Mouse (Mus musculus) liver, embryonic 11.5 days (tissue): ENCODE data around the gene Lama5. TPM values are rescaled to one million over a fixed set of nuclear protein-coding genes. Genes with fewer than 3 reads are reported as not detected.

Source experiments
- ATAC-seq: fragments of 200-750 bp; cut with Nextera tagmentation; replicated peaks from 2 replicates; pipeline ENCODE4 v1.8.0; 2017; ENCODE audit warnings: moderate number of reproducible peaks, mild to moderate bottlenecking, moderate TSS enrichment, moderate library complexity; ENCODE audit not compliant: low FRiP score
- DNase-seq: peaks from one replicate; pipeline ENCODE4 v3.0.0-alpha.2; 2017; ENCODE audit warnings: low spot score
- H3K27ac ChIP-seq: fragments of 300-500 bp; sonication (generic); 2 replicates; pipeline ENCODE4 v1.5.1; 2014; ENCODE audit warnings: mild to moderate bottlenecking, low read depth, low read length, control low read depth
- H3K27me3 ChIP-seq: fragments of 300-500 bp; sonication (generic); replicated peaks from 2 replicates; pipeline ENCODE4 v1.6.1; 2014; ENCODE audit warnings: low read length, mixed read lengths; ENCODE audit not compliant: control insufficient read depth, insufficient read depth
- H3K36me3 ChIP-seq: fragments of 300-500 bp; sonication (generic); 2 replicates; pipeline ENCODE4 v1.6.1; 2014; ENCODE audit warnings: mild to moderate bottlenecking, low read length, moderate library complexity, mixed read lengths; ENCODE audit not compliant: control insufficient read depth, insufficient read depth
- H3K4me1 ChIP-seq: fragments of 300-500 bp; sonication (generic); replicated peaks from 2 replicates; pipeline ENCODE4 v1.6.1; 2014; ENCODE audit warnings: low read length, mixed read lengths; ENCODE audit not compliant: control insufficient read depth, insufficient read depth
- H3K4me2 ChIP-seq: fragments of 300-500 bp; sonication (generic); 2 replicates; pipeline ENCODE4 v1.6.1; 2014; ENCODE audit warnings: mild to moderate bottlenecking, control low read depth, moderate library complexity
- H3K4me3 ChIP-seq: fragments of 300-500 bp; sonication (generic); 2 replicates; pipeline ENCODE4 v1.5.1; 2014; ENCODE audit warnings: low read depth, low read length, control low read depth
- H3K9ac ChIP-seq: fragments of 300-500 bp; sonication (generic); 2 replicates; pipeline ENCODE4 v1.6.1; 2014; ENCODE audit warnings: low read depth, low read length, control low read depth
- H3K9me3 ChIP-seq: fragments of 300-500 bp; sonication (generic); 2 replicates; pipeline ENCODE4 v1.6.1; 2016; ENCODE audit warnings: low read length, inconsistent platforms, mixed read lengths; ENCODE audit not compliant: control insufficient read depth
- WGBS: fragments of 180-500 bp; shearing (Covaris S2); extraction: QIAGEN DNeasy Blood & Tissue Kit; methylation state at CpG from one replicate; pipeline ENCODE4 v1.1.7; 2014; 5-methylcytosine and 5-hydroxymethylcytosine counted together
- polyA plus RNA-seq: library from polyadenylated mRNA; unstranded; fragments of >200 nt; fragmentation: Nextera tagmentation; extraction: Ambion mirVana; gene quantifications from 2 replicates; pipeline ENCODE4 v1.2.1, GENCODE M21; 2014

Lama5 gene
- polyA plus RNA-seq, result 10.7 and 15.5 TPM in 2 replicates

DNA sequence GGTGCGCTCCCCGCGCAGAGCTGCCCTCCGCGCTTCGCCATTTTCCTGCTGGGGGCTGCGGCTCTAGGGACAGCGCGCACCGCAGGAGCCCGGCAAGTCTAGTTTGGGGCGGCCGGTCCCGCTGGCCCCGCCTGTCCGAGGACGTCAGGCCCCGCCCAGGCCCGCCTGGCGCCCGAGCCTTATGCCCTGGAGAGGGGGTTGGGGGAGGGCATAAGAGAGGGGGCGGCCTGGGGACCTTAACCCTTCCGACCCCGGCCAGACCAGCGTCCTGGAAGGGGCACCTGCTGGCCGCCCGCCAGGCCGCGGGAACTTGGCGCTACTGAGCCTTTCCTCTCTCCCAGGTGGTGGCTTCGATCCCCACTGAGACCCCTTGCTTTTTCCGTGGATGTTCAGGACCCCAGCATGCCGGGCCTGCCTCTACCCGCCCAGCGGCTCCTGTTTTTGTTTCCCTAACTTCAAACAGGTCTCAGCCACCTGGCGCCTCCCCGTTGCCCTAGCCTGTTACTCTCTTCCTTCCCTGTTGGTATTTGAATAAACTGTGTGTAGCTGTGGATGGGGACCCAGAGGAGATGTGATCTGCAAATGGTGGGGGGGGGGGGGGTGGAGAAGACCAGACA, at the start of gene Lama5:
Lama5 (minus strand) TSS at position 98 of the 617 bp plus-strand sequence.
- Histone ChIP-seq H3K9ac (peak within 1 kb of the TSS; percentile 50; the same call in 1 of the 2 replicates), H3K4me3 (peak within 1 kb of the TSS; percentile 64), H3K4me1 (peaks cover 18% of the 10 kb centered on the region), H3K27me3 (peaks cover 44% of the 10 kb centered on the region), H3K9me3 (no peaks in the 10 kb centered on the region), H3K4me2 (peak within 1 kb of the TSS; percentile 97), H3K36me3 (no peaks in the 10 kb centered on the region), H3K27ac (peak within 1 kb of the TSS; percentile 32; the same call in 1 of the 2 replicates)
- DNase-seq (peak; percentile 63), ATAC-seq (peak; percentile 71)
- under 1% methylated on average over 34 of the region's 37 CpGs for WGBS

DNA sequence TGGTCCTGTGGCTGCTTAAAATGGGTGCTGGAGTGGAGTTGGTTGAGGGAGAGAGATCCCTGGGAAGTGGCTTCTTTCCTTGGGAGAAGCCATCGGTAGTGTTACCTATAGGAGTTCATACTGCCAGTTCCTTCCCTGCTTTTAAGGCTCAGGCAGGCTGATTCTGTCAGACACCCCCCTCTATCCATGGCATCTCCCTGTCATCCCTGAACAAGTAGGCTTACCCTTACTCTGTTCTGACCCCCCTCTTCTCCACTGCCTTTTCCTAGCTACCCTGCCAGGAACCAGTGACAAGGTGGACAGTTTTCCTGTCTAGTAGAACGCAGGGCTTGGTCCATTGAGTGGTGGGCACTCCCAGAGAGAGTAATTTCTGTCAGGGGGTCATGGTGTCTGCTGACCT, 48.9 kb upstream of the Lama5 start:
- 75% methylated on average over 2 of the region's 2 CpGs for WGBS
- H3K4me2 ChIP-seq, result no peak overlapping the region; the same call in 1 of the 2 replicates
- no peak overlapping the region for H3K27ac ChIP-seq

DNA sequence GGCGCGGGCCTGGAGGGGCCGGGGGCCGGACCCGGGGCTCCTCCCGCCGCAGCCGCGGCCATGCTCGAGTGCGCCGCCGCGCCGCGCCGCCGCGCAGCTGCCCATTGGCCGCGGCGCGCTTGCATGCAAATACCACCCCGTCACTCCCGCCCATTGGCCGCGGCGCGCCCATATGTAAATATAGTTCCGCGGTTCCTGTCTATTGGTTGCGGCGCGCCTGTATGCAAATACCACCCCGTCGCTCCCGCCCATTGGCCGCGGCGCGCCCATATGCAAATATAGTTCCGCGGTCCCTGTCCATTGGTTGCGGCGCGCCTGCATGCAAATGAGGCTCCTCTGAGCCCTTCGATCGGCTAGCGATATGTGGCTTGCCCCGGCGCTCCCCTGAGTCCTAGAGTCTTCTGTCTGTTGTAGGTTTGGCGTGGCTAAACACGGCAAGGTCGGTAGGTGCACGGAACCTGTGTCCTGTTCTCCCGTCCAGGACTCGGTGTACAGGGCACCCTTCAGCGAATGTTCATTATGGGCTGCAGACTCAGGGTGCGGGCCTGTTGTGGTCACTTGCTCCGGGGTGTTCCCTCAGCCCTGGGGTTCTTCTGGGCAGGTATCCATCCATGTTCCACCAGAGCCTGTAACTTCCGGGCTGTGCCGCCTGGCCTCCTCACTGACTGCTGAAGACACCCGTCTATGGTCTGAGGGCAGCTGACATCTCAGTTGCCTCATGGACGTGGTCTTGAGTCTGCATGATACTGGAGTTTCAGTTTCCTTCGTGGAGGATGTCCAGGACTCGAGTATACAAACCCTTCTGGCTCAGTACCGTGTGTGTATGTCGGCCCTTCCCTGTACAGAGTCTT, 48.0 kb upstream of the Lama5 start, which contains the start of gene Cables2:
Cables2 (minus strand) TSS at position 103 of the 851 bp plus-strand sequence.
- DNase-seq, result peak; percentile 93

More for the DNA sequence above, 48.9 kb upstream of the Lama5 start:
- H3K27me3 ChIP-seq, result no peaks in the 10 kb centered on the region
- no peaks in the 10 kb centered on the region for H3K36me3 ChIP-seq
- DNase-seq, result no peak
- no peak for ATAC-seq
- H3K4me3 ChIP-seq, result no peak overlapping the region
- H3K9me3 ChIP-seq, result no peaks in the 10 kb centered on the region
- H3K4me1 ChIP-seq, result peaks cover 37% of the 10 kb centered on the region
- H3K9ac ChIP-seq, result no peak overlapping the region

DNA sequence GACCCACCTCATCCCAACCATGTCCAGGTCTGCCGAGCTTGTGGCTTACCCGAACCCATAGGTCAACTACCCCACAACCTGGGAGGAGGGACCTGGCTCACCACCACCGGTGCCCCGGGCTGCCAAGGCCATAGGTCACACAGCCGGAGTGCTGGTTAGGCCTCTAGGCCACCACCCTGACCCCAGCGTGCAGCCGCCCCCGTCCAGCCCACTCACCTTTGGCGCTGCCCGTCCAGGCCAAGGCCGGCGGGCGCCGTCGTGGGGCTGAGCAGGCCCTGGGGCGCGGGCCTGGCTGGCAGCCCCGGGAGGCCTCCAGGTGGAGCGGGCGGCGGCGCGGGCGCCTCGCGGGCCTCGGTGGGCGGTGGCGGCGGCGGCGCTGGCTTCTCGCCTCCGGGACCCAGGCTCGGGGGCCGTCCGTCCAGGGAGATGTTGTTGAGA, 47.2 kb upstream of the Lama5 start:
- peak overlapping the region; percentile 86 for H3K4me3 ChIP-seq
- H3K27me3 ChIP-seq, result no peaks in the 10 kb centered on the region
- H3K9me3 ChIP-seq, result no peaks in the 10 kb centered on the region
- H3K4me2 ChIP-seq, result peak overlapping the region; percentile 90
- H3K9ac ChIP-seq, result peak overlapping the region; percentile 93
- ATAC-seq, result peak; percentile 52
- H3K27ac ChIP-seq, result peak overlapping the region; percentile 54; the same call in 1 of the 2 replicates
- peaks cover 37% of the 10 kb centered on the region for H3K4me1 ChIP-seq
- DNase-seq, result peak; percentile 69
- H3K36me3 ChIP-seq, result no peaks in the 10 kb centered on the region
- WGBS, result 0% methylated on average over 30 of the region's 37 CpGs

More for the DNA sequence above, 48.0 kb upstream of the Lama5 start, which contains the start of gene Cables2:
- WGBS, result 6% methylated on average over 67 of the region's 68 CpGs
- H3K27me3 ChIP-seq, result no peaks in the 10 kb centered on the region
- peak; percentile 94 for ATAC-seq
- peak within 1 kb of the TSS; percentile 90 for H3K4me2 ChIP-seq
- peak within 1 kb of the TSS; percentile 93 for H3K9ac ChIP-seq
- H3K27ac ChIP-seq, result peak within 1 kb of the TSS; percentile 54; the same call in 1 of the 2 replicates
- H3K4me1 ChIP-seq, result peaks cover 37% of the 10 kb centered on the region
- H3K9me3 ChIP-seq, result no peaks in the 10 kb centered on the region
- peak within 1 kb of the TSS; percentile 86 for H3K4me3 ChIP-seq
- H3K36me3 ChIP-seq, result no peaks in the 10 kb centered on the region

DNA sequence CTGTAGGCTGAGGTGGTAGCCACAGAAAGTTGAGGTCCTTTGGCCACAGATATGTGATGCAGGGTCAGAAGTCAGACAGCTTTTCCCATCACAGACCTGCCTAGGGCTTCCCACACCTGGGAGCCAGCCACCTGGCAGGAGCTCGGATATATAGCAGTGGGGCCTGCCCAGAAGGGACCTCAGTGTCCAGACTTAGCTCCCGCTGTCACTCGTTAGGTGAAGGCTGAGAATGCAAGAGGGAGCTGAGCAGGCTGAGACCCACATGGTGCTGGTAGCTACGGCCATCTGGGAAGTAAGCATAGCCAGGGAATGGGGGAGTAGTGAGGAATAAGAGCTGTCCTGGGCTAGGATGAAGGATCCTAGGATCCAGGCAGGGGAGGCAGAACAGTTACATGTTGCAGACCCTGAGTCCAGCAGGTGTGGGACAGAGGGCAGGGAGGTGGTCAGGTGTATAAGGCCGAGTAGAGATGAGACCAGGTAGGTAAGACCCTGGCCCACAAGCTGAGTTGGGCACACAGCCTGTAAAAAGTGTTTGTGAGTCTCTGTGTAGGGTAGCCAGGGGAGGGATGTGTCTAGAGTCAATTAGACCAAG, 46.2 kb upstream of the Lama5 start:
- peak overlapping the region; percentile 86; the same call in 1 of the 2 replicates for H3K4me3 ChIP-seq
- H3K27me3 ChIP-seq, result no peaks in the 10 kb centered on the region
- WGBS, result 76% methylated on average over 5 of the region's 5 CpGs
- no peaks in the 10 kb centered on the region for H3K9me3 ChIP-seq
- H3K9ac ChIP-seq, result no peak overlapping the region; the same call in 1 of the 2 replicates
- peaks cover under 1% of the 10 kb centered on the region; the same call in 1 of the 2 replicates for H3K36me3 ChIP-seq
- H3K4me2 ChIP-seq, result peak overlapping the region; percentile 90
- no peak for ATAC-seq
- H3K27ac ChIP-seq, result no peak overlapping the region
- peaks cover 32% of the 10 kb centered on the region for H3K4me1 ChIP-seq
- no peak for DNase-seq

DNA sequence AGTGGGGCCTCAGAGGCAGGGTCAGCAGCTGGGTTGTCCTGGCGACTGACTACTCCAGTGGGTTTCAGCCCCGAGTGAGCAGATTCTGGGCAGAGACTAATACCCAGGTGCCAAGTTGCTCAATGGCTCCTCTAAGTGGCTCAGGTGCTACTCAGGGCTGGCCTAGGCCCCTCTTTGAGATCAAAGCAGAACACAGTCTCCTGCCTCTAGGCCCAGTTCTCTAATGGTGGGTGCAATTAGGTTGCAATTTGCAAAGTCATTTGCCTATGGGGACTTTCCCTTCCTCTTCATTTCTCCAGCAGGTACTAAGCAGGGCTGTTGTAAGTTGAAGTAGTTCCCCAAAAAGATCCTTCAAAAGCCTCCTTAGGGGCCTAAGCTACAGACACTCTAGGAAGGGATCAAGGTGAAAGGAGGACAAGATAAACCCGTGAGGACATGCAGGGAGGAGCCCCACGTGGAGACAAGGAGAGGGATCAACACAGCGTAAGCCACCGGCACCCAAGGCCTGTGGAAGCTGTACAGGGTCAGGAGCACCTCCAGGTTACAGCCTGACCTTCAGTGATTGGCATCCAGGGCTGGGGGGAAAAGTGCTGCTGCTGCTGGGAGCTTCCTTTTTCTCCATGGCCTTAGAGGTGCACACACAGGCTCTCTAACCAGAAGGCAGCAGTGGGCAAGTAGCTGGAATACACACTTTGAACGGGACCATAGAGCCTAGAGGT, 45.0 kb upstream of the Lama5 start:
- Histone ChIP-seq H3K9me3 (no peaks in the 10 kb centered on the region), H3K27me3 (no peaks in the 10 kb centered on the region), H3K4me2 (no peak overlapping the region), H3K27ac (no peak overlapping the region), H3K4me3 (no peak overlapping the region), H3K4me1 (peaks cover 20% of the 10 kb centered on the region), H3K9ac (no peak overlapping the region), H3K36me3 (peaks cover 5% of the 10 kb centered on the region; the same call in 1 of the 2 replicates)
- 74% methylated on average over 7 of the region's 7 CpGs for WGBS
- ATAC-seq (no peak), DNase-seq (no peak)

DNA sequence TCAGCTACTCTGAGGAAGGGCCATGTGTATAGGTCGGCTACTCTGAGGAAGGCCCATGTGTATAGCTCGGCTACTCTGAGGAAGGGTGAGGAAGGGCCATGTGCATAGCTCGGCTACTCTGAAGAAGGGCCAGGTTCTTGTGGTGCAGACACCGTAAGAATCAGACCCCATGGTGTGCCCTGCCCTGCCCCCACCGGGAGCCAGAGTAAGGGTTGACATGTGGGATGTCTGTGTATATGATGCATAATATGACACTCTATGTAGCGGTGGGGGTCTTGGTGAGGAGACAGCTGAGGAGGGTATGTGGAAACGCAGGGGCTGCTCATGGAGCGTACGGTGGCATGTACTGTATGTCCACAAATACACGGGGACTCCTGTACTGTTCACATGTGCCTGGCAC, 43.7 kb upstream of the Lama5 start:
- Histone ChIP-seq H3K4me1 (peaks cover 16% of the 10 kb centered on the region), H3K9me3 (no peaks in the 10 kb centered on the region), H3K27me3 (no peaks in the 10 kb centered on the region), H3K4me2 (no peak overlapping the region), H3K36me3 (peaks cover 5% of the 10 kb centered on the region; the same call in 1 of the 2 replicates), H3K27ac (no peak overlapping the region), H3K4me3 (no peak overlapping the region), H3K9ac (no peak overlapping the region)
- 92% methylated on average over 10 of the region's 10 CpGs for WGBS
- ATAC-seq (no peak), DNase-seq (no peak)

DNA sequence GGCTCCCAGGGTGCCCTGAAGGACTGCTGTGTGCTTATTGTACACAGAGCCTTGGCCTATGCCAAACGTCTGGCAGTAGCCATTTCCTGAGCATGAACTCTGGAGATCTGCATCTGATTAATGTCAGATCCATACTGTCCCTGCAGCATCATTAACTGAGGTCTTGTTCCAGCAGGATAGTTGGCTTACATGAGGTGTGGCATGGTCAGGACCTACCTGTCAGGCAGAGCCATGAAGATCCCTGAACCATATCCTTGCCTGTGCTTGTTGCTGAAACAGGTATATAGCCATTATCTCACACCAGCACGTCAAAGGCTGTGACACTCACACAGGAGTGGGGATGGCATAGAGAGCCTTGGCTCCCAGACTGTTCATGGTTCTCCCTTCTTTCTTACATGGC, 42.3 kb upstream of the Lama5 start:
- no peak overlapping the region for H3K27ac ChIP-seq
- H3K4me1 ChIP-seq, result peaks cover 13% of the 10 kb centered on the region
- WGBS, result 70% methylated on average over 2 of the region's 2 CpGs
- H3K4me3 ChIP-seq, result no peak overlapping the region
- ATAC-seq (no peak), DNase-seq (no peak)
- H3K36me3 ChIP-seq, result peaks cover 11% of the 10 kb centered on the region
- H3K9me3 ChIP-seq, result no peaks in the 10 kb centered on the region
- no peak overlapping the region for H3K4me2 ChIP-seq
- no peaks in the 10 kb centered on the region for H3K27me3 ChIP-seq
- H3K9ac ChIP-seq, result no peak overlapping the region
